Mouse (Mus musculus): ENCODE data around the gene Rpl19. TPM values are rescaled to one million over a fixed set of nuclear protein-coding genes. Genes with fewer than 3 reads are reported as not detected.

Gene Rpl19
- polyA plus RNA-seq, 1 experiment from 2014 or later = 568 TPM

DNA sequence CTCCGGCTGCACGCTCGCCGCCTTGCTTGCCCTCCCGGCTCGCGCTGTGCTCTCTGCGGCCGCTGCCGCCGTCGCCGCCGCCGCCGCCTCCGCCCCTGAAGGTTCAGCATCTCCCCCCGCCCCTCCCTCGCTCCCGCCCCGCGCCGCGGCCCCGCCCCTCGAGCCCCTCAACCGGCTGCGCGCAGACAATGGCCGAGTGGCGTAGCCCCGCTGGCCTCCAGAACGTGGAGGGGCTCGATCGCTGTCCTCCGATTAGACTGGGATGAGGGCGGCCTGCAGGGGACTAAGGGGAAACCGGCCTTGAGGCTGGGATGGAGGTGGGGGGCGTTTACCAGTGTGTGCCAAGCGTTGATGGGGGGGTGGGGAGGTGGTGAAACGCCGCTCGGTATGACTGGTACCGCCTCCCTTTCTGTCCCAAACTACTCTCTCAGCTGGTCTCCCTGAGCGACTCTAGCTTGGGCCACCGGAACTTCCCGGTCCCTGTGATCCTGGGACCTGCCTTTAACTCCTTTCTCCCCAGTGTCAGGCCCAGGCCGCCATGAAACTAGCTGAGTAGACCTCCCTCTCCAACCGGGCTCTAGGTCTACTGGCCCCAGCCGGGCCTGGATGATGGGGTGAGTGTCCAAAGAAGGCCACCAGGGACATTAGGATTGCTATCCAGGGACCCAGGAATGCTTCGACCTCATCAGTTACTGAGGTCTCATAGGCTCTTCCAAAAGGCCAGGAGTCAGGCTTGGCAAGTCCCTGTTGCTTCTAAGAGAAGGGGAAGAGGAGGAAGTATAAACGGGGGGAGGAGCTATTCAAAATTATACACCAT, 3.7 kb upstream of the Rpl19 start, which contains the start of gene Cacnb1:
TSS of gene Cacnb1 (minus strand) at position 480 of the 817 bp plus-strand sequence.
- Histone ChIP-seq H3K27ac (ENCODE audit: low read depth) (peak within 1 kb of the TSS; percentile 52; the same call in 1 of the 2 replicates), H3K9me3 (ENCODE audit: low read length) (no peaks in the 10 kb centered on the region), H3K4me1 (ENCODE audit: insufficient read depth) (peaks cover 18% of the 10 kb centered on the region), H3K4me2 (ENCODE audit: low read depth, low read length) (peak within 1 kb of the TSS; percentile 97), H3K36me3 (replicated peaks; ENCODE audit: insufficient read depth, low read length) (no peaks in the 10 kb centered on the region), H3K27me3 (ENCODE audit: insufficient read depth, low read length) (peaks cover 11% of the 10 kb centered on the region), H3K9ac (replicated peaks) (peak within 1 kb of the TSS; percentile 59), H3K4me3 (ENCODE audit: low read depth, low read length) (peak within 1 kb of the TSS; percentile 58)
- TF ChIP-seq CTCF (IDR thresholded peaks at IDR 0.05; ENCODE audit: low read depth) (no peak), EP300 (IDR thresholded peaks at IDR 0.05; ENCODE audit: low read depth) (no peak)
- no peak; the same call in 1 of the 2 replicates for ATAC-seq
- DNase-seq = peak; percentile 68
- WGBS (ENCODE audit: insufficient replicate concordance) = 3% methylated on average over 23 of the region's 52 CpGs

DNA sequence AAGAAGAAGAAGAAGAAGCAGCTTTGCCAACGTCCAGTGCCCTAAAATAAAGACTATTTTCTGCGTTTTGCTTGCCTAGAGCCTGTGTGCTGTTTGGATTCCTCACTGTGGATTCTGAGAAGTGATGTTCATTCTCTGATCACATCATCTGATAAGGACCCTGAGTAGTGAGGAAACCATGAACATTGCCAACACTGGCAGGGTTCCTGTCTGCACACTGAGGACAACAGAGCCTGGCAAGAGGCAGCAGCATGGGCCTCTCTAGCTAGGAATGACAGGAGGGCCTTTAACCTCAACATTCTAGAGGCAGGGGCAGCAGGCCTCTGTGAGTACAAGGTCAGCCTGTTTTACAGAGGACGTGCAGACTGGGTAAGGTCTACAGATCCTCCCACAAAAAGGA, 2.0 kb upstream of the Rpl19 start:
- no peak for ATAC-seq
- H3K4me1 ChIP-seq (ENCODE audit: insufficient read depth) = peaks cover 18% of the 10 kb centered on the region
- WGBS (ENCODE audit: insufficient replicate concordance) = 58% methylated on average over 3 of the region's 3 CpGs

DNA sequence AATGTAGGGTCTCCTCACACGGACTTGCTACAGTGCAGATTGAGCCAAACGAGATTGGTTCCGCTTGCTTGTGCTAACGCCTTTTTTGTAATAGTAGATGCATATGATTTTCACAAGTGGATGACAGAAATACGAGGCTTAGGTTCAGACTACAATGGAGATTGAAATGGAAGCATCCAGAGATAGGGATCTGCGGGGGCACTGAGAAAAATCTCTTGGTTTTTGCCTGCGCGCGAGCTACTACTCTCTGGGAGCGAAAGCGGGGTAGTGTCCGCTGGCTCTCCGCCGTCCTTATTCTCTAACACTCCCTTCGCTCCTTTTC, 301 bp upstream of the Rpl19 start:
- Histone ChIP-seq H3K9me3 (ENCODE audit: low read length) (no peaks in the 10 kb centered on the region), H3K27me3 (ENCODE audit: insufficient read depth, low read length) (peaks cover 9% of the 10 kb centered on the region), H3K4me1 (ENCODE audit: insufficient read depth) (peaks cover 18% of the 10 kb centered on the region), H3K36me3 (replicated peaks; ENCODE audit: insufficient read depth, low read length) (peaks cover 31% of the 10 kb centered on the region), H3K9ac (replicated peaks) (peak overlapping the region; percentile 90), H3K4me3 (ENCODE audit: low read depth, low read length) (peak overlapping the region; percentile 83), H3K27ac (ENCODE audit: low read depth) (peak overlapping the region; percentile 84), H3K4me2 (ENCODE audit: low read depth, low read length) (peak overlapping the region; percentile 93)
- DNase-seq (no peak), ATAC-seq (peak; percentile 7; the same call in 1 of the 2 replicates)
- 7% methylated on average over 15 of the region's 15 CpGs for WGBS (ENCODE audit: insufficient replicate concordance)
- TF ChIP-seq CTCF (IDR thresholded peaks at IDR 0.05; ENCODE audit: low read depth) = no peak
- TF ChIP-seq EP300 (IDR thresholded peaks at IDR 0.05; ENCODE audit: low read depth) = no peak

More for the DNA sequence above, 2.0 kb upstream of the Rpl19 start:
- H3K36me3 ChIP-seq (replicated peaks; ENCODE audit: insufficient read depth, low read length) = peaks cover 15% of the 10 kb centered on the region
- no peak overlapping the region for H3K4me3 ChIP-seq (ENCODE audit: low read depth, low read length)
- TF ChIP-seq EP300 (IDR thresholded peaks at IDR 0.05; ENCODE audit: low read depth) = no peak
- no peak for TF ChIP-seq CTCF (IDR thresholded peaks at IDR 0.05; ENCODE audit: low read depth)
- H3K27me3 ChIP-seq (ENCODE audit: insufficient read depth, low read length) = peaks cover 11% of the 10 kb centered on the region
- H3K27ac ChIP-seq (ENCODE audit: low read depth) = no peak overlapping the region
- H3K9me3 ChIP-seq (ENCODE audit: low read length) = no peaks in the 10 kb centered on the region
- H3K9ac ChIP-seq (replicated peaks) = no peak overlapping the region
- no peak for DNase-seq
- no peak overlapping the region for H3K4me2 ChIP-seq (ENCODE audit: low read depth, low read length)

GRCm38 (mm10) chr11:98027297-98027688, 783 bp downstream of the Rpl19 start:
- TF ChIP-seq EP300 (IDR thresholded peaks at IDR 0.05; ENCODE audit: low read depth) (no peak), CTCF (IDR thresholded peaks at IDR 0.05; ENCODE audit: low read depth) (no peak)
- peak overlapping the region; percentile 90 for H3K9ac ChIP-seq (replicated peaks)
- peaks cover 33% of the 10 kb centered on the region for H3K36me3 ChIP-seq (replicated peaks; ENCODE audit: insufficient read depth, low read length)
- peak overlapping the region; percentile 93 for H3K4me2 ChIP-seq (ENCODE audit: low read depth, low read length)
- DNase-seq (no peak), ATAC-seq (peak; percentile 7; the same call in 1 of the 2 replicates)
- H3K4me3 ChIP-seq (ENCODE audit: low read depth, low read length) = peak overlapping the region; percentile 83
- peaks cover 8% of the 10 kb centered on the region for H3K4me1 ChIP-seq (ENCODE audit: insufficient read depth)
- WGBS (ENCODE audit: insufficient replicate concordance) = 0% methylated on average over 18 of the region's 18 CpGs
- H3K9me3 ChIP-seq (ENCODE audit: low read length) = no peaks in the 10 kb centered on the region
- H3K27me3 ChIP-seq (ENCODE audit: insufficient read depth, low read length) = no peaks in the 10 kb centered on the region
- H3K27ac ChIP-seq (ENCODE audit: low read depth) = peak overlapping the region; percentile 84

GRCm38 (mm10) chr11:98027785-98028184, 1.3 kb downstream of the Rpl19 start:
- Histone ChIP-seq H3K9me3 (ENCODE audit: low read length) (no peaks in the 10 kb centered on the region), H3K9ac (replicated peaks) (peak overlapping the region; percentile 90), H3K4me2 (ENCODE audit: low read depth, low read length) (peak overlapping the region; percentile 93), H3K4me1 (ENCODE audit: insufficient read depth) (peaks cover 7% of the 10 kb centered on the region), H3K27ac (ENCODE audit: low read depth) (no peak overlapping the region), H3K36me3 (replicated peaks; ENCODE audit: insufficient read depth, low read length) (peaks cover 33% of the 10 kb centered on the region), H3K4me3 (ENCODE audit: low read depth, low read length) (peak overlapping the region; percentile 83), H3K27me3 (ENCODE audit: insufficient read depth, low read length) (no peaks in the 10 kb centered on the region)
- DNase-seq (no peak), ATAC-seq (no peak)
- 12% methylated on average over 7 of the region's 7 CpGs for WGBS (ENCODE audit: insufficient replicate concordance)
- TF ChIP-seq CTCF (IDR thresholded peaks at IDR 0.05; ENCODE audit: low read depth) (no peak), EP300 (IDR thresholded peaks at IDR 0.05; ENCODE audit: low read depth) (no peak)

DNA sequence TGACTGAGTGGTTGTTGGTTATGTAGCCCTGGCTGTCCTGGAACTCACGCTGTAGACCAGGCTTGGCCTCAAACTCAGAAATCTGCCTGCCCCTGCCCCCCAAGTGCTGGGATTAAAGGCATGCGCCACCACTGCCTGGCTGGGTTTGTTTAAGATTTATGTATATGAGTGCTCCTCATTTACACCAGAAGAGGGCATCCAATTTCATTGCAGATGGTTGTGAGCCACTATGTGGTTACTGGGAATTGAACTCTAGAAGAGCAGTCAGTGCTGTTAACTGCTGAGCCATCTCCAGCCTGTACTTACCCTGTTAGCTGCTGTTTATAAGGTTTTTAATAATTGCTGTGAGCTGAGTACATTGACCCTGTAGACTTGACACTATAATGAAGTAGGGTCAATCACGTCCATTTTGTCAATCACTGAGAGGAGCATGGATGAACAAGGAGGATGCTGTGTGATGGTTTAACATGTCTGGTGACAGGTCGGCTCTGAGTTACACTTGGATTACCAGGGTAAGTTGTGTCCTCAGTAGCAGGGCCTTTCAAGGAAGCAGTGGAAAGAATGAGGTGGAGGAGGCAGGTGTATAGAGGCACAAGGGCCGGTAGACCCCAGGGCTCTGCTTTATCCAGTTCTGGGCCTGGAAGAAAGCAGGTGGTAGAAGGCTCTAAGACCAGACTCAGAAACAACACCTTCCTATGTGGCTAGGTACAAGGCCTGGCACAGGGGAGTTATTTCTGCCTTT, 4.4 kb downstream of the Rpl19 start:
- no peak overlapping the region for H3K4me3 ChIP-seq (ENCODE audit: low read depth, low read length)
- H3K36me3 ChIP-seq (replicated peaks; ENCODE audit: insufficient read depth, low read length) = peaks cover 33% of the 10 kb centered on the region
- 68% methylated on average over 5 of the region's 5 CpGs for WGBS (ENCODE audit: insufficient replicate concordance)
- TF ChIP-seq CTCF (IDR thresholded peaks at IDR 0.05; ENCODE audit: low read depth) (peak; percentile 32), EP300 (IDR thresholded peaks at IDR 0.05; ENCODE audit: low read depth) (no peak)
- H3K9me3 ChIP-seq (ENCODE audit: low read length) = no peaks in the 10 kb centered on the region
- no peak overlapping the region for H3K27ac ChIP-seq (ENCODE audit: low read depth)
- no peak overlapping the region for H3K9ac ChIP-seq (replicated peaks)
- DNase-seq (no peak), ATAC-seq (no peak)
- no peak overlapping the region for H3K4me2 ChIP-seq (ENCODE audit: low read depth, low read length)
- H3K4me1 ChIP-seq (ENCODE audit: insufficient read depth) = peaks cover 4% of the 10 kb centered on the region
- peaks cover 5% of the 10 kb centered on the region; the same call in 1 of the 2 replicates for H3K27me3 ChIP-seq (ENCODE audit: insufficient read depth, low read length)

Data from liver, postnatal 0 days (tissue).